Mouse (Mus musculus) neural tube, embryonic 12.5 days (tissue): Measurements from ENCODE around the gene Olfr957. TPM values are rescaled to one million over a fixed set of nuclear protein-coding genes. Genes with fewer than 3 reads are reported as not detected.

Experiments used
- polyA plus RNA-seq: library from polyadenylated mRNA; unstranded; fragments of >200 nt; fragmentation: Nextera tagmentation; extraction: Ambion mirVana; gene quantifications from 2 replicates; pipeline ENCODE4 v1.2.1, GENCODE M21; 2016

The Olfr957 gene
- polyA plus RNA-seq, 1 experiment from 2014 or later = not detected

Other genes with a start within 250 kb of the Olfr957 start
- not detected in 2 replicates for gene Olfr945, start 239.0 kb downstream of the Olfr957 start, polyA plus RNA-seq
- not detected in 2 replicates for gene Olfr948, start 189.8 kb downstream of the Olfr957 start, polyA plus RNA-seq
- gene Olfr951, start 128.4 kb downstream of the Olfr957 start, polyA plus RNA-seq = not detected in 2 replicates
- not detected in 2 replicates for gene Olfr952, start 88.7 kb downstream of the Olfr957 start, polyA plus RNA-seq
- not detected in 2 replicates for gene Olfr954, start 59.1 kb downstream of the Olfr957 start, polyA plus RNA-seq
- gene Olfr955, start 43.9 kb downstream of the Olfr957 start, polyA plus RNA-seq = not detected in 2 replicates
- not detected in 2 replicates for gene Olfr44, start 21.8 kb downstream of the Olfr957 start, polyA plus RNA-seq
- gene Olfr958, start 38.2 kb upstream of the Olfr957 start, polyA plus RNA-seq = not detected in 2 replicates
- gene Olfr959, start 59.8 kb upstream of the Olfr957 start, polyA plus RNA-seq = not detected in 2 replicates
- 26.1 and 26.5 TPM in 2 replicates for gene AW551984, start 88.6 kb upstream of the Olfr957 start, polyA plus RNA-seq
- gene Olfr148, start 94.8 kb upstream of the Olfr957 start, polyA plus RNA-seq = not detected in 2 replicates
- gene Olfr960, start 105.6 kb upstream of the Olfr957 start, polyA plus RNA-seq = not detected in 2 replicates
- gene Olfr961, start 129.3 kb upstream of the Olfr957 start, polyA plus RNA-seq = not detected in 2 replicates
- gene Olfr963, start 151.4 kb upstream of the Olfr957 start, polyA plus RNA-seq = not detected in 2 replicates
- gene Olfr149, start 191.3 kb upstream of the Olfr957 start, polyA plus RNA-seq = not detected in 2 replicates
- not detected in 2 replicates for gene Olfr965, start 195.5 kb upstream of the Olfr957 start, polyA plus RNA-seq
- not detected in 2 replicates for gene Olfr150, start 215.2 kb upstream of the Olfr957 start, polyA plus RNA-seq
- gene Olfr967, start 230.4 kb upstream of the Olfr957 start, polyA plus RNA-seq = not detected in 2 replicates